Mouse (Mus musculus) limb, embryonic 11.5 days (tissue): Measurements from ENCODE around the gene Mcpt8. TPM values are rescaled to one million over a fixed set of nuclear protein-coding genes. Genes with fewer than 3 reads are reported as not detected.
"Not testable (repeated sequence)": the region's sequence is repeated elsewhere in the genome, so short reads cannot be mapped to it uniquely, and the experiment has no call there.

ENCODE experiments used
- ATAC-seq: fragments of 200-750 bp; cut with Nextera tagmentation; 2 replicates; pipeline ENCODE4 v1.8.0; 2017; ENCODE audit warnings: low read depth; ENCODE audit not compliant: insufficient number of reproducible peaks, low FRiP score, low TSS enrichment
- DNase-seq: peaks from one replicate; pipeline ENCODE4 v3.0.0-alpha.2; 2015; ENCODE audit warnings: low spot score
- H3K27ac ChIP-seq: fragments of 300-500 bp; sonication (generic); replicated peaks from 2 replicates; pipeline ENCODE4 v1.5.1; 2014; ENCODE audit warnings: low read depth, mild to moderate bottlenecking, low read length
- H3K27me3 ChIP-seq: fragments of 300-500 bp; sonication (generic); 2 replicates; pipeline ENCODE4 v1.6.1; 2014; ENCODE audit warnings: mild to moderate bottlenecking, low read length, mixed read lengths; ENCODE audit not compliant: control insufficient read depth, insufficient read depth
- H3K36me3 ChIP-seq: fragments of 300-500 bp; sonication (generic); 2 replicates; pipeline ENCODE4 v1.6.1; 2014; ENCODE audit warnings: mild to moderate bottlenecking, low read length, moderate library complexity, mixed read lengths; ENCODE audit not compliant: control insufficient read depth, insufficient read depth
- H3K4me1 ChIP-seq: fragments of 300-500 bp; sonication (generic); 2 replicates; pipeline ENCODE4 v1.6.1; 2014; ENCODE audit warnings: low read length, mixed read lengths; ENCODE audit not compliant: control insufficient read depth, insufficient read depth
- H3K4me2 ChIP-seq: fragments of 300-500 bp; sonication (generic); 2 replicates; pipeline ENCODE4 v1.6.1; 2014; ENCODE audit warnings: low read depth, mild to moderate bottlenecking, moderate library complexity; ENCODE audit not compliant: severe bottlenecking
- H3K4me3 ChIP-seq: fragments of 300-500 bp; sonication (generic); 2 replicates; pipeline ENCODE4 v1.5.1; 2014; ENCODE audit warnings: low read depth, low read length
- H3K9ac ChIP-seq: fragments of 300-500 bp; sonication (generic); 2 replicates; pipeline ENCODE4 v1.6.1; 2014; ENCODE audit warnings: mild to moderate bottlenecking, low read length
- H3K9me3 ChIP-seq: fragments of 300-500 bp; sonication (generic); 2 replicates; pipeline ENCODE4 v1.6.1; 2016; ENCODE audit warnings: low read length; ENCODE audit not compliant: control insufficient read depth
- WGBS: fragments of 180-500 bp; shearing (Covaris S2); extraction: QIAGEN DNeasy Blood & Tissue Kit; methylation state at CpG from one replicate; pipeline ENCODE4 v1.1.7; 2014; 5-methylcytosine and 5-hydroxymethylcytosine counted together
- polyA plus RNA-seq: library from polyadenylated mRNA; unstranded; fragments of >200 nt; fragmentation: Nextera tagmentation; extraction: Ambion mirVana; gene quantifications from 2 replicates; pipeline ENCODE4 v1.2.1, GENCODE M21; 2014

Gene Mcpt8
- polyA plus RNA-seq, 1 experiment from 2014 or later, result not detected

DNA sequence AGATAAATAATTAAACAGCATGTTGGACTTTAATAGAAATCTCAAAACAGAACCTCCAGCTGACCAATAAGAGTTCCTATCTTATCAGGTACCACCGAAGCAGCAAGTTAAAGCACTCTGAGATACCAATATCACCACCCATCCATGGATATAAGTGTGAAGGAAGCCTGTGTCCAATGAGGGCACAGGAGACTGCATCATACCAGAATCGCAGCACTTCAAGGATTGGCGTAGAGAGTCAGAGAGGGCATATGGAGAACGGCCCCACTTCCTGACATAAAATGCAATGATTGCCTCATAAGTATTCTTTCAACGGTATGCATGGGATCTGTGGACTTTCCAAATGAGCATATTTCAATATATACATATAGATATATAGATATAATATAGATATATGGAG, 19.9 kb upstream of the Mcpt8 start:
- no peaks in the 10 kb centered on the region for H3K9me3 ChIP-seq
- no peaks in the 10 kb centered on the region for H3K4me1 ChIP-seq
- no peak overlapping the region for H3K27ac ChIP-seq
- no peaks in the 10 kb centered on the region for H3K27me3 ChIP-seq
- H3K36me3 ChIP-seq, result no peaks in the 10 kb centered on the region
- no peak overlapping the region for H3K9ac ChIP-seq
- H3K4me2 ChIP-seq, result no peak overlapping the region
- WGBS, result 89% methylated on average over 5 of the region's 5 CpGs
- no peak for ATAC-seq
- no peak for DNase-seq
- H3K4me3 ChIP-seq, result no peak overlapping the region

DNA sequence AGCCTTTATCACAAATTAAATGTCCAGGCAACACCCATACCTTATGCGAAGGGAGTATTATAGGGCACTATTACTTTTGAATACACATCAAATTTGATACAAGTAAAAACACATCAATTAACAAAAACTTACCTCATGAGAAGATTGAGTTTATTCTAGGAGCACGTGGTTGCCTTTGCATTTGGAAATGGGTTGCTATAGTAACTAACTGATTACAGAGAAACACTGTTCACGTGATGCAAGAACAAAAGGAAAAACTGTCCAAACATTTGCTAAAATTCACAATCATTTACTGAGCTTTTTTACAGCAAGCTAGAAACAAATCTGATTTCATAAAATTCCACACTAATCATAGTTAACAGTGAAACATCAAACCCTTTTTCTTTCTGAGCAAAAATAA, 18.4 kb upstream of the Mcpt8 start:
- Histone ChIP-seq H3K36me3 (no peaks in the 10 kb centered on the region), H3K27me3 (no peaks in the 10 kb centered on the region), H3K9ac (no peak overlapping the region), H3K9me3 (no peaks in the 10 kb centered on the region), H3K4me1 (no peaks in the 10 kb centered on the region), H3K4me2 (no peak overlapping the region), H3K4me3 (no peak overlapping the region), H3K27ac (no peak overlapping the region)
- DNase-seq (no peak), ATAC-seq (no peak)
- 83% methylated on average over 3 of the region's 3 CpGs for WGBS

GRCm38 (mm10) chr14:56102386-56102785, 17.3 kb upstream of the Mcpt8 start, which contains the start of gene Ctsg:
Gene Ctsg, minus strand, starts transcription at chr14:56102574.
- no peaks in the 10 kb centered on the region for H3K36me3 ChIP-seq
- ATAC-seq, result no peak

GRCm38 (mm10) chr14:56098940-56099339, 13.9 kb upstream of the Mcpt8 start:
- ATAC-seq, result no peak
- WGBS, result 75% methylated on average over 4 of the region's 4 CpGs
- DNase-seq, result no peak
- Histone ChIP-seq H3K9ac (no peak overlapping the region), H3K4me1 (no peaks in the 10 kb centered on the region), H3K36me3 (no peaks in the 10 kb centered on the region), H3K27ac (no peak overlapping the region), H3K4me3 (no peak overlapping the region), H3K4me2 (no peak overlapping the region), H3K27me3 (no peaks in the 10 kb centered on the region), H3K9me3 (no peaks in the 10 kb centered on the region)

More at GRCm38 (mm10) chr14:56102386-56102785, 17.3 kb upstream of the Mcpt8 start, which contains the start of gene Ctsg:
- Histone ChIP-seq H3K27ac (no peak within 1 kb of the TSS), H3K27me3 (no peaks in the 10 kb centered on the region), H3K4me3 (no peak within 1 kb of the TSS), H3K4me1 (no peaks in the 10 kb centered on the region), H3K4me2 (no peak within 1 kb of the TSS), H3K9ac (no peak within 1 kb of the TSS), H3K9me3 (no peaks in the 10 kb centered on the region)
- 81% methylated on average over 10 of the region's 10 CpGs for WGBS
- DNase-seq, result no peak

GRCm38 (mm10) chr14:56097597-56097996, 12.5 kb upstream of the Mcpt8 start:
- ATAC-seq, result no peak
- WGBS, result 77% methylated on average over 1 of the region's 1 CpGs

GRCm38 (mm10) chr14:56093353-56093752, 8.3 kb upstream of the Mcpt8 start:
- Histone ChIP-seq H3K4me3 (no peak overlapping the region), H3K9ac (no peak overlapping the region), H3K36me3 (no peaks in the 10 kb centered on the region), H3K27ac (no peak overlapping the region), H3K4me1 (no peaks in the 10 kb centered on the region), H3K4me2 (no peak overlapping the region), H3K27me3 (no peaks in the 10 kb centered on the region), H3K9me3 (no peaks in the 10 kb centered on the region)
- 75% methylated on average over 2 of the region's 2 CpGs for WGBS
- DNase-seq (no peak), ATAC-seq (no peak)

More at GRCm38 (mm10) chr14:56097597-56097996, 12.5 kb upstream of the Mcpt8 start:
- no peaks in the 10 kb centered on the region for H3K9me3 ChIP-seq
- H3K4me1 ChIP-seq, result no peaks in the 10 kb centered on the region
- no peaks in the 10 kb centered on the region for H3K27me3 ChIP-seq
- no peak overlapping the region for H3K4me2 ChIP-seq
- no peak for DNase-seq
- no peaks in the 10 kb centered on the region for H3K36me3 ChIP-seq
- no peak overlapping the region for H3K4me3 ChIP-seq
- H3K9ac ChIP-seq, result no peak overlapping the region
- H3K27ac ChIP-seq, result no peak overlapping the region

- ATAC-seq (no peak), DNase-seq (no peak)
- Histone ChIP-seq H3K4me3 (no peak overlapping the region), H3K9ac (no peak overlapping the region), H3K27ac (no peak overlapping the region), H3K27me3 (no peaks in the 10 kb centered on the region), H3K9me3 (no peaks in the 10 kb centered on the region), H3K4me2 (no peak overlapping the region), H3K4me1 (no peaks in the 10 kb centered on the region), H3K36me3 (no peaks in the 10 kb centered on the region)
- WGBS, result 75% methylated on average over 3 of the region's 3 CpGs
Observed at GRCm38 (mm10) chr14:56086711-56087110, 1.6 kb upstream of the Mcpt8 start.

DNA sequence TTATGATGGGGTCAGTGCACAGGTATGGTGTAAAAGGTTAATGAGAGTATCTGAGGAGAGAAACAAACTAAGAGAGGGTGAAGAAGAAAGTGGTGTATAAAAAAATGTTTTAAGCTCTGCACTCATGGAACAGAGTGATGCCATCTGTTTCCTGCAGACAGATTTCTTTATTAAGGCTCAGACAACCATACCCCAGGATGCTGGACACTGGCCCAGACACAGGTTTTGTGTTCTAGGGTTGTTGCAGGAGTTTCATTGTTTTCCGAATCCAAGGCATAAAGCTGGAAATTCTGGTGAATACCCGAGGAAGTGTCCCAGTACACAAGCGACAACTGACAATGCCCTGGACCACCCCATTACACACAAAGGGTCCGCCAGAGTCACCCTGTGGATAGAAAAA, 3.1 kb downstream of the Mcpt8 start:
- no peak for ATAC-seq
- H3K36me3 ChIP-seq, result no peaks in the 10 kb centered on the region
- H3K4me3 ChIP-seq, result no peak overlapping the region
- no peak for DNase-seq
- H3K4me1 ChIP-seq, result no peaks in the 10 kb centered on the region
- WGBS, result 89% methylated on average over 4 of the region's 4 CpGs
- H3K9me3 ChIP-seq, result no peaks in the 10 kb centered on the region
- no peak overlapping the region for H3K4me2 ChIP-seq
- no peaks in the 10 kb centered on the region for H3K27me3 ChIP-seq
- H3K27ac ChIP-seq, result no peak overlapping the region
- no peak overlapping the region for H3K9ac ChIP-seq

DNA sequence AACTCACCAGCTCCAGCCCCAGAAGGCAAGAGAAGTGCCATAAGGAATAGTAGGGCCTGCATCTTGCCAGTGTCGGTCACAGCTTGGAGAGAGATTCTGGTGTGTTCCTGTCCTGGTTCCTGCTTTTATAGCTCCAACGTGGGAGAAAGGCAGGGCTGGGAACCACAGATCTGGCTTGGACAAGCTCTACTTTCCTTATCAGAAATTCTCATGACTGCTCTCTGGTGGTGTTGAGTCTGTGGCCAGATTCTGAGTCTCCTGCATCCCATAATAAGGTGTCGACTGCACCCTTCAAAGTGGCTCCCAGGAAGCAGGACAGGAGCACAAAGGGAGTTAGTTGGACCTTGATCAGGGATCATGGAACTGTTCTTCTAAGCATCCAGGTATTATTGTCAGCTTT, 22.9 kb downstream of the Mcpt8 start, which contains the start of gene Mcpt4:
Gene Mcpt4, minus strand, starts transcription at position 101 of the 400 bp plus-strand sequence.
- not testable (repeated sequence) for H3K4me2 ChIP-seq, H3K9me3 ChIP-seq, ATAC-seq, DNase-seq, H3K36me3 ChIP-seq, H3K27ac ChIP-seq, H3K4me1 ChIP-seq, H3K27me3 ChIP-seq, H3K9ac ChIP-seq, H3K4me3 ChIP-seq
- 71% methylated on average over 3 of the region's 3 CpGs for WGBS
